Mouse (Mus musculus): ENCODE measurements around the gene Ppfia1. TPM values are rescaled to one million over a fixed set of nuclear protein-coding genes. Genes with fewer than 3 reads are reported as not detected.

Ppfia1 gene
- polyA plus RNA-seq, 1 experiment from 2014 or later = 8.2 TPM

GRCm38 (mm10) chr7:144582284-144582980, 28.9 kb upstream of the Ppfia1 start, which contains the start of gene Fadd:
Fadd (minus strand) TSS chr7:144582463.
- Histone ChIP-seq H3K27ac (ENCODE audit: low read depth) (peak within 1 kb of the TSS; percentile 94), H3K27me3 (ENCODE audit: insufficient read depth, low read length) (no peaks in the 10 kb centered on the region), H3K4me2 (ENCODE audit: low read depth, low read length) (peak within 1 kb of the TSS; percentile 84), H3K4me3 (ENCODE audit: low read depth, low read length) (peak within 1 kb of the TSS; percentile 84), H3K9me3 (ENCODE audit: low read length) (no peaks in the 10 kb centered on the region), H3K4me1 (ENCODE audit: insufficient read depth) (peaks cover 17% of the 10 kb centered on the region), H3K36me3 (replicated peaks; ENCODE audit: insufficient read depth, low read length) (peaks cover 7% of the 10 kb centered on the region; the same call in 1 of the 2 replicates), H3K9ac (replicated peaks) (peak within 1 kb of the TSS; percentile 78)
- TF ChIP-seq EP300 (IDR thresholded peaks at IDR 0.05; ENCODE audit: low read depth) (no peak), CTCF (IDR thresholded peaks at IDR 0.05; ENCODE audit: low read depth) (no peak)
- peak; percentile 82 for ATAC-seq
- DNase-seq = peak; percentile 93
- 1% methylated on average over 34 of the region's 34 CpGs for WGBS (ENCODE audit: insufficient replicate concordance)

- Histone ChIP-seq H3K36me3 (replicated peaks; ENCODE audit: insufficient read depth, low read length) (peaks cover 7% of the 10 kb centered on the region; the same call in 1 of the 2 replicates), H3K4me3 (ENCODE audit: low read depth, low read length) (peak overlapping the region; percentile 84), H3K9me3 (ENCODE audit: low read length) (no peaks in the 10 kb centered on the region), H3K9ac (replicated peaks) (peak overlapping the region; percentile 78), H3K4me1 (ENCODE audit: insufficient read depth) (peaks cover 17% of the 10 kb centered on the region), H3K27ac (ENCODE audit: low read depth) (peak overlapping the region; percentile 94), H3K27me3 (ENCODE audit: insufficient read depth, low read length) (no peaks in the 10 kb centered on the region), H3K4me2 (ENCODE audit: low read depth, low read length) (peak overlapping the region; percentile 84)
- peak; percentile 88 for ATAC-seq
- peak; percentile 92 for TF ChIP-seq CTCF (IDR thresholded peaks at IDR 0.05; ENCODE audit: low read depth)
- TF ChIP-seq EP300 (IDR thresholded peaks at IDR 0.05; ENCODE audit: low read depth) = no peak
- WGBS (ENCODE audit: insufficient replicate concordance) = under 1% methylated on average over 43 of the region's 43 CpGs
- peak; percentile 87 for DNase-seq
Measured at GRCm38 (mm10) chr7:144581559-144582283, 28.2 kb upstream of the Ppfia1 start.

- 83% methylated on average over 5 of the region's 5 CpGs for WGBS (ENCODE audit: insufficient replicate concordance)
- H3K4me1 ChIP-seq (ENCODE audit: insufficient read depth) = peaks cover 10% of the 10 kb centered on the region
- H3K4me3 ChIP-seq (ENCODE audit: low read depth, low read length) = no peak overlapping the region
- H3K27ac ChIP-seq (ENCODE audit: low read depth) = no peak overlapping the region
- no peak overlapping the region for H3K9ac ChIP-seq (replicated peaks)
- no peak overlapping the region for H3K4me2 ChIP-seq (ENCODE audit: low read depth, low read length)
- TF ChIP-seq CTCF (IDR thresholded peaks at IDR 0.05; ENCODE audit: low read depth) = no peak
- no peak for TF ChIP-seq EP300 (IDR thresholded peaks at IDR 0.05; ENCODE audit: low read depth)
- H3K36me3 ChIP-seq (replicated peaks; ENCODE audit: insufficient read depth, low read length) = peaks cover 7% of the 10 kb centered on the region; the same call in 1 of the 2 replicates
- H3K9me3 ChIP-seq (ENCODE audit: low read length) = no peaks in the 10 kb centered on the region
- no peak for ATAC-seq
- no peaks in the 10 kb centered on the region for H3K27me3 ChIP-seq (ENCODE audit: insufficient read depth, low read length)
- no peak for DNase-seq
Measured at GRCm38 (mm10) chr7:144577876-144578275, 24.3 kb upstream of the Ppfia1 start.

GRCm38 (mm10) chr7:144572234-144572633, 18.7 kb upstream of the Ppfia1 start:
- no peak overlapping the region for H3K4me2 ChIP-seq (ENCODE audit: low read depth, low read length)
- H3K9me3 ChIP-seq (ENCODE audit: low read length) = no peaks in the 10 kb centered on the region
- H3K36me3 ChIP-seq (replicated peaks; ENCODE audit: insufficient read depth, low read length) = no peaks in the 10 kb centered on the region
- WGBS (ENCODE audit: insufficient replicate concordance) = 68% methylated on average over 5 of the region's 5 CpGs
- H3K27me3 ChIP-seq (ENCODE audit: insufficient read depth, low read length) = no peaks in the 10 kb centered on the region
- no peak overlapping the region for H3K9ac ChIP-seq (replicated peaks)
- ATAC-seq (no peak), DNase-seq (no peak)
- TF ChIP-seq EP300 (IDR thresholded peaks at IDR 0.05; ENCODE audit: low read depth) (no peak), CTCF (IDR thresholded peaks at IDR 0.05; ENCODE audit: low read depth) (no peak)
- H3K4me1 ChIP-seq (ENCODE audit: insufficient read depth) = no peaks in the 10 kb centered on the region
- no peak overlapping the region for H3K4me3 ChIP-seq (ENCODE audit: low read depth, low read length)
- no peak overlapping the region for H3K27ac ChIP-seq (ENCODE audit: low read depth)

GRCm38 (mm10) chr7:144571598-144571997, 18.1 kb upstream of the Ppfia1 start:
- Histone ChIP-seq H3K4me2 (ENCODE audit: low read depth, low read length) (no peak overlapping the region), H3K4me1 (ENCODE audit: insufficient read depth) (no peaks in the 10 kb centered on the region), H3K9ac (replicated peaks) (no peak overlapping the region), H3K4me3 (ENCODE audit: low read depth, low read length) (no peak overlapping the region), H3K36me3 (replicated peaks; ENCODE audit: insufficient read depth, low read length) (no peaks in the 10 kb centered on the region), H3K27me3 (ENCODE audit: insufficient read depth, low read length) (no peaks in the 10 kb centered on the region), H3K9me3 (ENCODE audit: low read length) (no peaks in the 10 kb centered on the region), H3K27ac (ENCODE audit: low read depth) (no peak overlapping the region)
- no peak for TF ChIP-seq EP300 (IDR thresholded peaks at IDR 0.05; ENCODE audit: low read depth)
- no peak for TF ChIP-seq CTCF (IDR thresholded peaks at IDR 0.05; ENCODE audit: low read depth)
- no peak for DNase-seq
- ATAC-seq = no peak

GRCm38 (mm10) chr7:144569428-144569827, 15.9 kb upstream of the Ppfia1 start:
- no peaks in the 10 kb centered on the region for H3K36me3 ChIP-seq (replicated peaks; ENCODE audit: insufficient read depth, low read length)
- no peak overlapping the region for H3K27ac ChIP-seq (ENCODE audit: low read depth)
- TF ChIP-seq EP300 (IDR thresholded peaks at IDR 0.05; ENCODE audit: low read depth) (no peak), CTCF (IDR thresholded peaks at IDR 0.05; ENCODE audit: low read depth) (no peak)
- no peaks in the 10 kb centered on the region for H3K27me3 ChIP-seq (ENCODE audit: insufficient read depth, low read length)
- H3K4me3 ChIP-seq (ENCODE audit: low read depth, low read length) = no peak overlapping the region
- WGBS (ENCODE audit: insufficient replicate concordance) = 70% methylated on average over 7 of the region's 7 CpGs
- DNase-seq = no peak
- H3K9ac ChIP-seq (replicated peaks) = no peak overlapping the region
- no peak overlapping the region for H3K4me2 ChIP-seq (ENCODE audit: low read depth, low read length)
- ATAC-seq = no peak
- H3K9me3 ChIP-seq (ENCODE audit: low read length) = no peaks in the 10 kb centered on the region
- no peaks in the 10 kb centered on the region for H3K4me1 ChIP-seq (ENCODE audit: insufficient read depth)
